Mouse (Mus musculus): ENCODE measurements around the gene Slco3a1. TPM values are rescaled to one million over a fixed set of nuclear protein-coding genes. Genes with fewer than 3 reads are reported as not detected.

The Slco3a1 gene
- total RNA-seq, 2 experiments from 2014 or later, result 52.5 to 56.1 TPM

GRCm38 (mm10) chr7:74531468-74532097 lies 23.0 kb downstream of the Slco3a1 start:
- DNase-seq (ENCODE audit: low spot score in 2 of 2), result no peak
- intact Hi-C loops (cut with DNase I), result no loop called here

GRCm38 (mm10) chr7:74529877-74530276 lies 24.7 kb downstream of the Slco3a1 start:
- DNase-seq (ENCODE audit: low spot score in 2 of 2), result no peak
- intact Hi-C loops (cut with DNase I), result no loop called here

DNA sequence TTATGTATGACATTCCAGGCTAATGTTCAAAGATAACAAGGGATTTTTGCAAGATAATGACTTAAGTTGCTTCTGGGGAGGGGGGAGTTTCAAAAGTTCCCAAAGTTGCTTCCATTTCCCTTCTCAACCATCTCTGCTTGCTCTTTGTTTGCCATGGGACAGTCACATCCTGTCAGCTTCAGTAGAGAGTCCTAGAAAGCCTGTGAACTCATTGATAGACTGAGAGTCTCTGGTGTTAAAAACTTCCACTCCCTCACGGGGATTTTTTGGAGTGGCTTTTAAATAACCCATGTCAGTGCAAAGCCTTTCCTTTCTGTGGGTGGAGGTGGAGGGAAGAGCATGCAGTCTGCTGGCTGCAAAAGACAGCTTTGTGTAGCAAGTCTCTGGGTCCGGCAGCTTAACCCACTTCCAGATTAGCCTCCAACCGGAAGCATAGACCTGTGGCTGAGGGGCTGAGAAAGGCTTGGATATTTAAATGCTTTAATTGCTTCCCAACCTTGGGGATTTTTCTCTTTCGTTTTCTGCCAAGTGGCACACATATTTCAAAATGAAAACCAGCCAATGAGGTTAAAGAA lies 25.3 kb downstream of the Slco3a1 start:
- intact Hi-C loops (cut with DNase I), result no loop called here

DNA sequence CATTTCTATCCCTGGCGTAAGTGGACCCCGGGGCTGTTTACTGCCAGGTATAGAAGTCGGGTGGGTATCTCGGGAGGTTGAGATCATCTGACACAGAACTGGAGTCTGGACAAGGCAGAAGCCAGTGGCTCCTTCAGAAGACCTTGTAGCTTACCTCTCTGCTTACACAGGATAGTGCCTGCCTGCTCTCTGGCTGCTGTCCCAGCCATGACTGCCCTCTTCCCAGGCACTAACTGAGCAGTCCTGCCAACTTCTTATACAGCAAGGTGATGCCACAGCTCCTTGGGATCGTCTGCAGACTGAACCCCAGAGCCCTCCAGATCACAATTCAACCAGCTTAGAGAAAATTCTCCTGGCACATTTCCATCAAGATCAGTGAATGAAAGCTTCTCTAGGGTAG lies 26.4 kb downstream of the Slco3a1 start:
- no peak for DNase-seq (ENCODE audit: low spot score in 2 of 2)
- intact Hi-C loops (cut with DNase I), result no loop called here

More for the DNA sequence above, 25.3 kb downstream of the Slco3a1 start:
- peak in 1 of 2 experiments; percentile 24 for DNase-seq (ENCODE audit: low spot score in 2 of 2)

- no peak for DNase-seq (ENCODE audit: low spot score in 2 of 2)
- intact Hi-C loops (cut with DNase I), result no loop called here
Measured at GRCm38 (mm10) chr7:74527689-74528088, 26.9 kb downstream of the Slco3a1 start.

- DNase-seq (ENCODE audit: low spot score in 2 of 2), result peak in 1 of 2 experiments; percentile 33
- intact Hi-C loops (cut with DNase I), result no loop called here
Measured at GRCm38 (mm10) chr7:74526030-74526429, 28.6 kb downstream of the Slco3a1 start.

DNA sequence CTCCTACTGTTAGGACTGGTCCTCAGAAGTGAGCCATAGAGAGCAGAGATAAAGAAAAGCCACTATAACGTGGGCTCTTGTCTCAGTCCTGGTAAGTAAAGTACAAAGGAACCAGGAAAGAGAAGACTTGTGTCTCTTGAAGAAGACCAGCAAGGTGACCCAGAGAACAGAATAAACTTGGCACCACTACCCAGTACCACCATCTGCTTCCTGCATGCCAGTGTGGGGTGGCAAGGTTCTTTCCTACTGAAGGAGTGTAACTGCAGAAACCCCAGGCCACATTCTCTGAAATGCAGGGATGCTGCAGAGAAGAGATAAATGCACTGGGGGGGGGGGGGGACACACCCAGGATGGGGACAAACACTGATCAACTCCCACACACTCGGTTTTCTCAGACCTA lies 29.0 kb downstream of the Slco3a1 start:
- no peak for DNase-seq (ENCODE audit: low spot score in 2 of 2)
- intact Hi-C loops (cut with DNase I), result no loop called here

GRCm38 (mm10) chr7:74524188-74524971 lies 30.2 kb downstream of the Slco3a1 start:
- intact Hi-C loops (cut with DNase I), result no loop called here
- DNase-seq (ENCODE audit: low spot score in 2 of 2), result no peak

GRCm38 (mm10) chr7:74523086-74523485 lies 31.5 kb downstream of the Slco3a1 start:
- DNase-seq (ENCODE audit: low spot score in 2 of 2), result no peak
- intact Hi-C loops (cut with DNase I), result no loop called here

DNA sequence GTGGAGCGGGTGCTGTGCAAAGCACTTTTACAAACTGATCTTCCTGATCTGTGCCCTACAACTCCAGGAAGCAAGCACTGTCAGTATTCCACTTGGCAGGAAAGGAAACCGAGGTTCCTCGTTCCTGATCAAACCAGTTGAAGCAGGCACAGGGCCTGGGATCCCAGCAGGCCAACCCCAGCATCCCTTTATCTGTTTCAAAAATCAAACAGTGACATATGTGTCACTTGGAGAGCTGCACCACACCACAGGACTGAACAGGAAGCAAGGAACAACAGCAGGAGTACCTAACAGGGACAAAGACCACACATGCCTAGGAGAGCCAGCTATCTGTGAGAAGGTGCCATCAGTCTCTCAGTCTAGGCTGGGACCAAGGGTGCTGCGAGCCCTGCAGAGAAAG lies 32.3 kb downstream of the Slco3a1 start:
- DNase-seq (ENCODE audit: low spot score in 2 of 2), result no peak
- intact Hi-C loops (cut with DNase I), result no loop called here

DNA sequence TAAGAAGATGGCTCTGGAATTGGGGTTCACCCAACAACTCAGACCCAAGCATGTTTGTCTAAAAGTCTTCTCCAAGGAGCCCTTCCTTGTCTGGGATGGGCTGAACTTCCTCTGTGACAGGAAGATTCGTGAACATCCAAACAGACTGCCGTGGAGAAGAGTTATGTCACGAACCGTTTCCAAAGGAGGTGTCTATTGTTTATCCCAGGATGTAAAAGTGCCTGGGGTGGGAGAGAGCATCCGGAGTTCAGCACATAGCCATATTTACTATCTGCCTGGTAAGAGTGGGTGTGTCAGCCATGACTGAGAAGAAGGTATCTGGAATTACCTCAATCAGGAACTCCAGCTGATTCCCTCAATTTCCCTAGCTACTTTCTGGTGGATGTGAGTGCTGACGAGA lies 35.2 kb downstream of the Slco3a1 start:
- intact Hi-C loops (cut with DNase I), result no loop called here
- no peak for DNase-seq (ENCODE audit: low spot score in 2 of 2)

DNA sequence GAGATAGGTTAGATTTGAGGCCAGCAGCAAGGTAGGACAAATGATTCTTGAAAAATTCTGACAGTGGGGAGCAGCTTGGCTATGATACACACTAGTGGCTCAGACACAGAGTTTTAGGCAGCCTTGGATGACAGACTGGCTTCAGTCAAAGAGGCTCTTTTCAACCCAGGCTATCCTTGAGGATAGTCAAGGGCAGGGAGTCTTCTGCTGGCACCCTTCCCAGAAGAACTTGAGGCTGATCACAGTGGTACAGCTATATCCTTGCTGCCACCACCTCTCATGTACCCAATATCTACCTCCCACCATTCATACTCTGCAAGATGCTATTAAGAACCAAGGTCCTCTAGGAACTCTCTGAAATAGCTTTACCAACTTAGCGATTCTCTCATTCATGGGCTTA lies 35.8 kb downstream of the Slco3a1 start:
- intact Hi-C loops (cut with DNase I), result no loop called here
- no peak for DNase-seq (ENCODE audit: low spot score in 2 of 2)

DNA sequence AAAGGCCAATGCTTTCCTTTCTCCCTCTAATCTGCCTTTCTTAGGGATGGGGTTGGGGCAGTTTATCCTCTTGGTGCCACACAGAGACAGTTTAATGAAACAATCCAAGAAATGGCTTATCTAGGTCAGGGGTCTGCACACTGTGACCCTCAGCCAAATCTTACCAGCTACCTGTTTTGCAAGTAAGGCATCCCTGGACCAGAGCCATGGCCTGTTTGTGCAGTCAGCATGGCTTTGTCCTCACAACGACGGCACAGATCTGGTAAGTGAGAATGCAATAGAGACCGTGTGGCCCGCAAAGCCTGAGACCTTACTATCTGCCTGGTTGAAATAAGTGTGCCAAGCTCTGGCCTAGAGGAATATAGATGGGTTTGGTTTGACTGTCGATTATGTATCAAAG lies 36.3 kb downstream of the Slco3a1 start:
- intact Hi-C loops (cut with DNase I), result no loop called here
- no peak for DNase-seq (ENCODE audit: low spot score in 2 of 2)

GRCm38 (mm10) chr7:74510676-74511075 lies 43.9 kb downstream of the Slco3a1 start:
- no peak for DNase-seq (ENCODE audit: low spot score in 2 of 2)
- intact Hi-C loops (cut with DNase I), result no loop called here

DNA sequence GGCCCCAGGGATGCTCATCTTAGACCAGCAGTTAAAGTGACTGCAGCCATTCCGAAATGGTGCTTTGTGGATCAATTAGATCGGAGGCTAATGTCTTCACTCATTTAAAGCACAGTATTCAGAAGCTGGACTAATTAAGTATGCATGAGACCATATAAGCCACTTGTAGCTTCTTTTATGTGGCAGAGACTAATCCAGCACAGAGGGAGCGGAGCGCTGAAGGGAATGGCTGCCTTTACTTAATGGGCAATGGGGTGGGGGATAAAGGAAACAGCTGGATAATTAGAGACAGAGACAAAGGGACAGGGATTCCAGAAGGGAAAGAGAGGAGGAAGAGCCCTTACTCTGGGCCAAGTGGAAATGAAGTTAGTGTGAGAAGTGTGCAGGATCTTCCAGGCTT lies 46.4 kb downstream of the Slco3a1 start:
- no peak for DNase-seq (ENCODE audit: low spot score in 2 of 2)
- intact Hi-C loops (cut with DNase I), result no loop called here

DNA sequence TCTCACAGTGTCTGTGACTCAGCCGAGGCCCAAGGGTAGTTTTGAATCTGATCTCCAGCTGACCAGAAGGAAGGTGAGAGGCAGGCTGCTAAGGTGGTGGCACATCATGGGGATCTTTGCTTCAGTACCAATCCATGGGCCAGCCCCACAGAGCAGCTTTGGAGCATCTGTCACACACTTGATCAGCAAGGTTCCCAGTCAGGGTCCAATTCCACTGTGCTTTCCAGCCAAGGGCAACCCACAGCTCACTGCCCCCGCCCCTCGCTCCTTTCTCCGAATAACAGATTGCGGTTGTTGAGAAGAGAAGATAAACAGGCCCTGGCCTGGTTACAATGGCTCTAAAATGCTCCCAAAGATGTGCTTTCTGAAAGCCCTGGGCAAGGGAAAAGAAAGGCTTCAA lies 47.7 kb downstream of the Slco3a1 start:
- DNase-seq (ENCODE audit: low spot score in 2 of 2), result no peak
- intact Hi-C loops (cut with DNase I), result no loop called here

- DNase-seq (ENCODE audit: low spot score in 2 of 2), result no peak
- intact Hi-C loops (cut with DNase I), result no loop called here
Measured at GRCm38 (mm10) chr7:74505635-74506034, 48.9 kb downstream of the Slco3a1 start.

GRCm38 (mm10) chr7:74501187-74501586 lies 53.4 kb downstream of the Slco3a1 start:
- DNase-seq (ENCODE audit: low spot score in 2 of 2), result no peak
- intact Hi-C loops (cut with DNase I), result loop anchor here (5.0 kb wide), 1 partner anchor 51 kb away; the partner anchor contains the start of gene Slco3a1

GRCm38 (mm10) chr7:74499470-74499869 lies 55.1 kb downstream of the Slco3a1 start:
- intact Hi-C loops (cut with DNase I), result no loop called here
- DNase-seq (ENCODE audit: low spot score in 2 of 2), result no peak

- peak in 1 of 2 experiments; percentile 13 for DNase-seq (ENCODE audit: low spot score in 2 of 2)
- intact Hi-C loops (cut with DNase I), result no loop called here
Measured at GRCm38 (mm10) chr7:74498266-74498980, 56.2 kb downstream of the Slco3a1 start.
